Mouse (Mus musculus) midbrain, embryonic 10.5 days (tissue): Measurements from ENCODE around the gene Flt3l. TPM values are rescaled to one million over a fixed set of nuclear protein-coding genes. Genes with fewer than 3 reads are reported as not detected.

Source experiments
- DNase-seq: peaks from one replicate; pipeline ENCODE4 v3.0.0-alpha.2; 2017; ENCODE audit warnings: low spot score
- H3K27ac ChIP-seq: fragments of 300-500 bp; sonication (generic); replicated peaks from 2 replicates; pipeline ENCODE4 v1.5.1; 2016; ENCODE audit warnings: mild to moderate bottlenecking
- H3K27me3 ChIP-seq: fragments of 300-500 bp; sonication (generic); 2 replicates; pipeline ENCODE4 v1.6.1; 2016; ENCODE audit warnings: low read depth, mild to moderate bottlenecking; ENCODE audit not compliant: poor library complexity, severe bottlenecking
- H3K36me3 ChIP-seq: fragments of 300-500 bp; sonication (generic); 2 replicates; pipeline ENCODE4 v1.6.1; 2016; ENCODE audit warnings: mild to moderate bottlenecking, moderate library complexity
- H3K4me1 ChIP-seq: fragments of 300-500 bp; sonication (generic); 2 replicates; pipeline ENCODE4 v1.6.1; 2016
- H3K4me3 ChIP-seq: fragments of 300-500 bp; sonication (generic); 2 replicates; pipeline ENCODE4 v1.5.1; 2016; ENCODE audit warnings: mild to moderate bottlenecking, moderate library complexity
- H3K9me3 ChIP-seq: fragments of 300-500 bp; sonication (generic); replicated peaks from 2 replicates; pipeline ENCODE4 v1.6.1; 2016; ENCODE audit warnings: mild to moderate bottlenecking
- WGBS: fragments of 180-500 bp; shearing (Covaris S2); methylation state at CpG from one replicate; pipeline ENCODE4 v1.1.7; 2016; 5-methylcytosine and 5-hydroxymethylcytosine counted together
- polyA plus RNA-seq: library from polyadenylated mRNA; unstranded; fragments of >200 nt; fragmentation: Nextera tagmentation; extraction: Ambion mirVana; gene quantifications from 2 replicates; pipeline ENCODE4 v1.2.1, GENCODE M21; 2016

The Flt3l gene
- polyA plus RNA-seq, 1 experiment from 2014 or later, result 1.1 TPM

DNA sequence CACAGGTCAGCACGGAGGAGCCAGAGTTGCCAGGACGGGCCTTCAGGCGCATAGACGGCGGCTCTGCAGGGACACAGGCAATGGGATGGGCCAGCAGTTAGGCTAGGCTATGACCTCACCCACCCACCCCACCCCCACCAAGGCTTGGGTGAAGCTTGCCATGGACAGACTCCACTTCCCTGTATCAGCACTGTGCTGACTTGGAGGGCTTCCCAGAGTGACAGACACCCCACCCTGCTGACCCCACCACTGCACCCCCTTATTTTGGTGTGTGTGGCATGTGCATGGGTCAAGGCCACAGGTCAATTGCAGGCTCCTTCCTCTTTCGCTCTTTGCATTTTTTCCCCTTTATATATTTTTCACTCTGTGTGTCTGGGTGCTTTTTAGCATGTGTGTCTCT lies 40.9 kb downstream of the Flt3l start:
- Histone ChIP-seq H3K36me3 (no peaks in the 10 kb centered on the region), H3K27me3 (0 out of 2 replicates have a peak, but pooled peaks cover 5% of the 10 kb centered on the region), H3K9me3 (no peaks in the 10 kb centered on the region), H3K27ac (no peak overlapping the region; the same call in 1 of the 2 replicates), H3K4me1 (peaks cover 31% of the 10 kb centered on the region), H3K4me3 (no peak overlapping the region)
- DNase-seq, result no peak
- 83% methylated on average over 6 of the region's 6 CpGs for WGBS

DNA sequence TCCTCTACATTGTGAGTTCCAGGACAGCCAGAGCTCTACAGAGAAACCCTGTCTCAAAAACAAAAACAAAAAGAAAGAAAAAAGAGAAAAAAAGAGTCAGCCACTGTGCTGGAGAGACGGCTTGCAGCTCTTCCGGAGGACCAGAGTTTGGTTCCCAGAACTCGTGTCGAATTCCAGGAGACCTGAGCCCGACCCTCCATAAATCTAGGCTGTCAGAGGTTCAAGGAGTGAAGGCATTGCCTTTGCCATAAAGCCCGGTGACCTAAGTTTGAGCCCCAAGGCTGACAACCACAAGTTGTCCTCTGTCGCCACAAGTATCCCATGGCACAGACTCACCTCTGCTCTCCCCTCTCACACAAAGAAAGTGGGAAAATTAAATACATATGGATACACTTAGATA lies 42.1 kb downstream of the Flt3l start:
- H3K27ac ChIP-seq, result no peak overlapping the region
- H3K36me3 ChIP-seq, result no peaks in the 10 kb centered on the region
- no peak for DNase-seq
- no peaks in the 10 kb centered on the region for H3K9me3 ChIP-seq
- 0 out of 2 replicates have a peak, but pooled peaks cover 5% of the 10 kb centered on the region for H3K27me3 ChIP-seq
- no peak overlapping the region for H3K4me3 ChIP-seq
- WGBS, result 79% methylated on average over 7 of the region's 7 CpGs
- H3K4me1 ChIP-seq, result peaks cover 31% of the 10 kb centered on the region

DNA sequence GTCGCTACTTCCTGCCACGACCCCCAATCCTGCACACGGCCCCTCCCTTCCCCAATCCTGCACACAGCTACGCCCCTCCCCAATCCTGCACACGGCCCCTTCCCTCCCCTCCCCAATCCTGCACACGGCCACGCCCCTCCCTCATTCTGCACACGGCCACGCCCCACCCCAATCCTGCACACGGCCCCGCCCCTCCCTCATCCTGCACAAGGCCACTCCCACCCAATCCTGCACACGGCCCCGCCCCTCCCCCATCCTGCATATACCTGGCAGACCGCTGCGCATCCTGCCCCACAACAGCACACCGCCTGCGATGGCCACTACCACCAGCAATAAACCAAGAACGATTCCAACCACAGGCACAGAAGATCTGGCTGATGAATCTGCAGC lies 42.7 kb downstream of the Flt3l start:
- no peak for DNase-seq
- no peaks in the 10 kb centered on the region for H3K9me3 ChIP-seq
- peaks cover 2% of the 10 kb centered on the region for H3K36me3 ChIP-seq
- WGBS, result 40% methylated on average over 18 of the region's 18 CpGs
- 0 out of 2 replicates have a peak, but pooled peaks cover 5% of the 10 kb centered on the region for H3K27me3 ChIP-seq
- peak overlapping the region; percentile 46; the same call in 1 of the 2 replicates for H3K27ac ChIP-seq
- H3K4me3 ChIP-seq, result no peak overlapping the region
- peaks cover 31% of the 10 kb centered on the region for H3K4me1 ChIP-seq

DNA sequence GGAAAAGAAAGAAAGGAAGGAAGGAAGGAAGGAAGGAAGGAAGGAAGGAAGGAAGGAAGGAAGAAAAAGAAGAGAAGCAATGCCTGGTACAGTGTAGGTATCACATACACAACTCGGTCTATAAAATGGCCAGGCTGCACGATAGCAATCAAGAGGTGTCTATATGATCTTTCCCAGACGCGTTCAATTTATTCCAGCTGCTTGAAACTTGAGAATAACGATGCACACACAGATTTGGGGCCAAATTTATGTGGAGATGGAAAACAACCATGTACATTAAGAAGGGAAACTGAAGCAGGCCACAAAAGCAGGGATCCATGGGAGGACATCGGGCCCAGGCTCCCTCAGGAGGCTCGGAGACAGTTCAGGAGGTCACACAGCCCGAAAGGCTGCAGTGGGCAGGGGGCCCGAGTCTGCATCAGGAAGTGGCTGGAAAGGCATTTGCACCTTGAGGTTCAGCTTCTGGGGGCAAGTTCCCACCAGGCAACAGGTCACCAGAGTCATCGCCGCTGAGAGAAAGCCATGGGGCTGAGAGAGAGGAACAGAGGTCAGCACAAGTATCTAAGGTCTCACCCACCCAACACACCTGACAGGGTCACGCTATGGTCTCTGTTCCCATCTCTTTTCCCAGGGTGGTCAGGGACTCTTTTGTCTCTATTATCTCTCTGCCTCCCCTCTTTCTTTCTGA lies 43.3 kb downstream of the Flt3l start:
- peaks cover 31% of the 10 kb centered on the region for H3K4me1 ChIP-seq
- peaks cover 8% of the 10 kb centered on the region for H3K36me3 ChIP-seq
- no peaks in the 10 kb centered on the region for H3K9me3 ChIP-seq
- 0 out of 2 replicates have a peak, but pooled peaks cover 5% of the 10 kb centered on the region for H3K27me3 ChIP-seq
- H3K4me3 ChIP-seq, result peak overlapping the region; percentile 21; the same call in 1 of the 2 replicates
- no peak for DNase-seq
- 68% methylated on average over 12 of the region's 12 CpGs for WGBS
- H3K27ac ChIP-seq, result peak overlapping the region; percentile 46; the same call in 1 of the 2 replicates

DNA sequence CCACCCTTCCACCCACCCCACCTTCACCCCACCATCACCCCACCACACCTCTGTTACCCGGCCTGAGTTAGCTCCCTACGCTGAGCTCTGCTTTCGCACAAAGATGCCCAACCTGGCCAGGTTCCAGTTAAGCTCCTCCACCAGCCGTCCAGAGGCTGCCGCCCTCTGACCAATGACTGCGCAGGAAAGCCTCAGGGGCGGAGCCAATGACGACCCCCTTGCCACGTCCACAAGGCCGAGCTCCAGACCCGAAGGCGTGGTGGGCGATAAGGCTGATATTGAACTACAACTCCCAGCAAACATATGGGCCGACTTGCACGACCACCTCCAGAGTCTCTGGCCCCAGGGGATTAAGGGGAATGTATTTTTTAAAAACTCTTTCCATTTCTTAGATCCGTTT lies 44.2 kb downstream of the Flt3l start, which contains the start of gene Rcn3:
Gene Rcn3, minus strand, starts transcription at position 174 of the 400 bp plus-strand sequence.
- H3K9me3 ChIP-seq, result no peaks in the 10 kb centered on the region
- H3K36me3 ChIP-seq, result peaks cover 17% of the 10 kb centered on the region
- peak; percentile 94 for DNase-seq
- H3K27me3 ChIP-seq, result 0 out of 2 replicates have a peak, but pooled peaks cover 5% of the 10 kb centered on the region
- peak within 1 kb of the TSS; percentile 83 for H3K27ac ChIP-seq
- 0% methylated on average over 16 of the region's 16 CpGs for WGBS
- H3K4me1 ChIP-seq, result peaks cover 31% of the 10 kb centered on the region
- H3K4me3 ChIP-seq, result peak within 1 kb of the TSS; percentile 64

DNA sequence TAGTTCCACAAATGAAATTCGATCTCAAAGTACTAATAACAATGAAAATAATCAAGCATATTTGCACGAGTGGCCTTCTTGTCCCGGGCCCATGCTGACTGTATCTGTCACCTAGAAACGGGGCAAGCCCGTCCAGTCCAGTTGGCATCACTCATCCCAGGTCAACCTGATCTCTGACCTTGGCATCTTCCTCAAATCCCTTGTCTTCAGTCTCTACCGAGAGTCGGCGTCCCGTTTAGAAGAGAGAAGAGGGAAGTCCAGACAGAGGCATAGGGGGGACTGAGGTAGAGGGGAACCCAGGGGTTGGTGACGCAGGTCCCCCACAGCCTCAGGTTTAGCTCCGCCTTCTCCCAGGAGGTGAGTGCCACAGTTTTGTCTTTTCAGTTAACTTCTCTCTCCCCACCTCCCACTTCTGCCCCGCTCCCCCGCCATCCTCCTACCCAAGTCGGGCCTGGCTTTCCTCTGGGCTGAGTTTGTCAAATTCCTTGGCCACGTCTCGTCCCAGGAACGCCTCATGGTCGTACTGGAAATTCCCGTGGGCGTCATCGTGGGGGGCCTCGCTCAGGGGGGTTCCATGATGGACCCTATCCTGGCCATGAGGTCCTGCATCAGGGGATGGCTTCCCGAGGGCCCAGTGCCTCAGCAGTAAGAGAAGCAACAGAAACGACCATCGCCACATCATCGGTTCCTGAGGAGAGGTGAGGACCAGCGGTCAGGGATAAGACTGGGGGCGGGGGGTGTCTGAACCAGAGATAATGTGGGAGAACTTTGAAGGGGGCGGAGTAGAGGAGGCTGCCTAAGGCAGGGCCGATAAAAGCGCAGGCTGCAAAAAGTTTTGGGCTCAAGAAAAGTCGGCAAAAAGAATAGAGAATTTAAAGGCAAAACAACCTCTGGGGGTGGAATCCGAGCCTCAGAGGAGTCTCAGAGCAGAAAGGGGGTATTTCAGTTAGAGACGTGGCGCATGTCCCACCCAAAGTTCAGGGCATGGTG lies 44.9 kb downstream of the Flt3l start:
- no peak for DNase-seq
- 0 out of 2 replicates have a peak, but pooled peaks cover 5% of the 10 kb centered on the region for H3K27me3 ChIP-seq
- peaks cover 25% of the 10 kb centered on the region for H3K36me3 ChIP-seq
- no peaks in the 10 kb centered on the region for H3K9me3 ChIP-seq
- peaks cover 31% of the 10 kb centered on the region for H3K4me1 ChIP-seq
- 17% methylated on average over 35 of the region's 35 CpGs for WGBS
- peak overlapping the region; percentile 83 for H3K27ac ChIP-seq
- H3K4me3 ChIP-seq, result peak overlapping the region; percentile 64

DNA sequence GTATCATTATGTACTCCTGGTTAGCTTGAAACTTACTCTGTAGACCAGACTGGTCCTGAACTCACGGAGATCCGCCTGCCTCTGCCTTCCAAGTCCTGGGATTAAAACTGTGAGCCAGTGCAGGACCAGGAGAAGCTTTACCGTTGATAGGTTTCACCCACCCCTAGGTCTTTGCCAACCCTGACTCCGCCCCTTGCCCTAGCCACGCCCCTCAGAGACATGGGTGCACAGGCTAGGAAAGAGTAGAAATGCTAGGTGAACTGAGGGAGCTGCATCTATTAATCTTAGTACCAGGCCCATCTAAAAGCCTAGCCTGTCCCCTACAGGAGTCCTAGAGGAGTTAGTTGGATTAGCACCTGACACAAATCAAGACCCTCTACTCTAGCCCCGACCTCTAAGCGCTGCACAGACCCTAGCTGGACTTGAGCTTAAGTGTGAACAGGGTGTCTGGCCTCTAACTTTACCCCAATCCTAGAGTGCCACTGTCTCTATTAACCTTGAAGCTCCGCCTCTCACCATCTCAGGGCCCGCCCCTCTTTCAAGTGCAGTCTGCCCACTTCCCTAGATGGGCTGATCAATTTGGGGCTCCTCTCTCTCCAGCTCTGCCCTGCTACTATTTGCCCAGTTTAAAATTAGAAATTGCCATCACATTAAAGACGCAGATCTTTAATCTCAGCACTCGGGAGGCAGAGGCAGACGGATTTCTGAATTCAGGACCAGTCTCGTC lies 45.8 kb downstream of the Flt3l start:
- Histone ChIP-seq H3K36me3 (peaks cover 33% of the 10 kb centered on the region), H3K27me3 (0 out of 2 replicates have a peak, but pooled peaks cover 5% of the 10 kb centered on the region), H3K27ac (no peak overlapping the region), H3K9me3 (no peaks in the 10 kb centered on the region), H3K4me1 (peaks cover 31% of the 10 kb centered on the region), H3K4me3 (peak overlapping the region; percentile 64; the same call in 1 of the 2 replicates)
- WGBS, result 82% methylated on average over 13 of the region's 13 CpGs
- no peak for DNase-seq

DNA sequence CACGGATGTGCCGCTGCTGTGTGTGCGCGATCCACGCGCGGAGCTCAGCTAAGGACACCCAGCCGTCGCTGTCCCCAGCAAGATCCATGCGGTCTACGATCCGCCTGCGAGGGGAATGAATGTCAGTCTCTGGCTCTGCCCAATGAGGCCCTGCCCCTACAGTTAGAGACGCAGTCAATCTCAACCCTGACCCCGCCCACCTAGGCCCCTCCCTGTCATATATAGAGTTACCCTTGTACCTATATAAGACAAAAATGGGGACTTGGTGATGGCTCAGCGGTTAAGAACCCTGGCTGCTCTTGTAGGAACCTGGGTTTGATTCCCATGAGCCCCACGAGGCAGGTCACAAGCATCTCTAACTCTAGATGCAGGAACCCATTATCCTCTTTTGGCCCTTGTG lies 47.6 kb downstream of the Flt3l start:
- 94% methylated on average over 17 of the region's 17 CpGs for WGBS
- peaks cover 45% of the 10 kb centered on the region for H3K36me3 ChIP-seq
- no peaks in the 10 kb centered on the region for H3K9me3 ChIP-seq

DNA sequence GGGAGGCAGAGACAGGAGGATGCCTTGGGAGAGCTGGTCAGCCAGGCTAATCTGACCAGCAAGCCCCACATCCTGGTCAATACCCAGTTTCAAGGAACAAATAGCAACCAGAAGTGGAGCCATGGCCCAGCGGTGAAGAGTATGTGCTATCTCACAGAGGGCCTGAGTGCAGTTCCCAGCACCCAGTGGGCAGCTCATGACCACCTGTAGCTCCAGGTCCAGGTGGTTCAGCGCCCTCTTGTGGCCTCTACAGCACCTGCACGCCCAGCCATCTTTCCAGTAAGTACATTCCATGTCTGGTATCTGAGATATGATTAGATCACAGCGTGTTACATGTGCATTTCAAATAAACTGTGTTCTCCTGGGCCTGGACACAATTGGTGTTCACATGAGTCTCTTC lies 50.1 kb downstream of the Flt3l start:
- peaks cover 60% of the 10 kb centered on the region for H3K36me3 ChIP-seq
- WGBS, result 76% methylated on average over 4 of the region's 4 CpGs
- H3K4me3 ChIP-seq, result no peak overlapping the region

More for the DNA sequence above, 47.6 kb downstream of the Flt3l start:
- H3K4me3 ChIP-seq, result no peak overlapping the region
- H3K27me3 ChIP-seq, result 0 out of 2 replicates have a peak, but pooled peaks cover 5% of the 10 kb centered on the region
- H3K4me1 ChIP-seq, result peaks cover 28% of the 10 kb centered on the region
- no peak for DNase-seq
- H3K27ac ChIP-seq, result no peak overlapping the region

DNA sequence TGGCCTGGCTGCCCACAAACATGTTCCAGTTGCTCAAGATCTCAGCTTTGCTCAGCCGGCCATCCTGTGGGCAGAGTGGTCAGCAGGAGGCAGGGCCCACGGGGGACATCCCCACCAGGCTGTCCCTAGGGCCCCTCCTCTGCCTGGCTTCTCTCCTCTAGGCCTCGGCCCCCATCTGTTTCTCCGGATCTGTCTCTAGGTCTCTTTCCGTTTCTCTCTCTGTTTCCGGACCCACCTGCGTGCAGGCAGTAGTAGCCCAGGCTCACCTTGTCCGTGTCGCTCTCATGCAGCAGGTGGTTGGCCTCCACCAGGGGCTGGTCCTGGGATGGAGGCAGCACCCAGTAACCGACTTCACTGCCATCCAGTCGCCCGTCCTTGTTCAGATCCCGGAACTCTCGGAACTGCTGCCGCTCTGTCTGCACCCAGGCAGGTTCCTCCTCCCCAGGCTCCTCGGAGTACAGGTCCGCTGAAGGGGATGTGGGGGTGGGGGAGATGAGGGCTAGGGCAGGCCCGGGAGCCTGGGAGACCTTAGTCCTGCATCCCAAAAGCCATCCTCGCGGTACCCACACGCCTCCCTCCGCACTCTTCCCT lies 52.8 kb downstream of the Flt3l start:
- Histone ChIP-seq H3K4me1 (0 out of 2 replicates have a peak, but pooled peaks cover 2% of the 10 kb centered on the region), H3K4me3 (peak overlapping the region; percentile 24; the same call in 1 of the 2 replicates), H3K27me3 (no peaks in the 10 kb centered on the region), H3K27ac (peak overlapping the region; percentile 33; the same call in 1 of the 2 replicates), H3K36me3 (peaks cover 56% of the 10 kb centered on the region), H3K9me3 (no peaks in the 10 kb centered on the region)
- WGBS, result 81% methylated on average over 22 of the region's 22 CpGs
- DNase-seq, result no peak

More for the DNA sequence above, 50.1 kb downstream of the Flt3l start:
- no peak for DNase-seq
- H3K9me3 ChIP-seq, result no peaks in the 10 kb centered on the region
- H3K4me1 ChIP-seq, result peaks cover 8% of the 10 kb centered on the region
- H3K27ac ChIP-seq, result no peak overlapping the region
- 0 out of 2 replicates have a peak, but pooled peaks cover 2% of the 10 kb centered on the region for H3K27me3 ChIP-seq

DNA sequence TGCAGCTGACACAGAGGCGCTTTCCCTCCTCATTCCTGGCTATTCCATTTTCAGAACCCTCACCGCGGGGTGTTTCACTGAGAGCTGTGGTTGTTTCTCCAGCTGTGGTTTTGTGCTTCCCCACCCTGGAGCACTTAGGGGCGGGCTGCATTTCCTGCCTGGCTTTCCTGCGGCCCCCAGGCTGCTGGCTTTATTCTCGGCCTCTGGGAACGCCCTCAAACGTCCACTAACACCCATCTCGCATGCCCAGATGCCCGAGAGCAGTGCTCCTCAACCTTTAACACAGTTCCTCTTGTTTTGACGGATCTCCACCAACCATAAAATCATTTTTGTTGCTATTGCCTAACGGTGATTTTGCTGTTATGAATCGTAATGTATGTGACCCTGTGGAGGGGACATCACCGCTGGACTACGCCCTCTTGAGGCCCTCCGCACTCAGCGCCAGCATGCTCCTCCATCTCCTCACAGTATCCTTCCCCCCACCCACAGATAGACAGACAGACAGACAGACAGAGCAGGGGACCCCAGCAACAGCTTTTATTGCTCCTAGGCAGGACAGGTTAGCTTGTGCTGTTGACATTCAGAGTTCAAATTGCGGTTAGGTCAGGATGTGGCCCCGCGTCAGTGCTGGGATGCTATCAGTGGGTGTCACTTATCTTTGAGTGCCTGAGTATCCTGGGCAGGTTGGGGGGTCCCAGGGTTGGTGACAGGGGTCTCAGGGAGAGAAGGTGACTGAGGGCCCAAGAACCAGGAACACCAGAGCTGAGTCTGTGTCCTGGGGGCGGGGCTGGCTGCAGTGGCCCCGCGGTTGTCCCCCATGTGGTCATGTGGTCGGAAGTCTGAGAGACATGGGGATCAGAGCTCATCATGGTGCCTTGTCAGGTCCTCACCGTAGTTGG lies 53.6 kb downstream of the Flt3l start:
- 79% methylated on average over 25 of the region's 25 CpGs for WGBS
- no peaks in the 10 kb centered on the region for H3K9me3 ChIP-seq
- 0 out of 2 replicates have a peak overlapping the region, but pooled peaks have one; percentile 24 for H3K4me3 ChIP-seq
- peak overlapping the region; percentile 33; the same call in 1 of the 2 replicates for H3K27ac ChIP-seq
- 0 out of 2 replicates have a peak, but pooled peaks cover 2% of the 10 kb centered on the region for H3K4me1 ChIP-seq
- H3K36me3 ChIP-seq, result peaks cover 52% of the 10 kb centered on the region
- no peaks in the 10 kb centered on the region for H3K27me3 ChIP-seq
- no peak for DNase-seq
